Mouse (Mus musculus) liver, embryonic 15.5 days (tissue): Measurements from ENCODE around the gene Nkx2-2. TPM values are rescaled to one million over a fixed set of nuclear protein-coding genes. Genes with fewer than 3 reads are reported as not detected.

ENCODE experiments used
- ATAC-seq: fragments of 200-750 bp; cut with Nextera tagmentation; 2 replicates; pipeline ENCODE4 v1.8.0; 2017; ENCODE audit warnings: moderate number of reproducible peaks, mild to moderate bottlenecking, moderate library complexity; ENCODE audit not compliant: insufficient read depth
- H3K27ac ChIP-seq: fragments of 300-500 bp; sonication (generic); replicated peaks from 2 replicates; pipeline ENCODE4 v1.5.1; 2015; ENCODE audit warnings: mild to moderate bottlenecking, inconsistent platforms
- H3K27me3 ChIP-seq: fragments of 300-500 bp; sonication (generic); 2 replicates; pipeline ENCODE4 v1.6.1; 2015; ENCODE audit warnings: mild to moderate bottlenecking, inconsistent platforms
- H3K36me3 ChIP-seq: fragments of 300-500 bp; sonication (generic); replicated peaks from 2 replicates; pipeline ENCODE4 v1.6.1; 2015; ENCODE audit warnings: moderate library complexity, mild to moderate bottlenecking, inconsistent platforms
- H3K4me1 ChIP-seq: fragments of 300-500 bp; sonication (generic); replicated peaks from 2 replicates; pipeline ENCODE4 v1.6.1; 2015; ENCODE audit warnings: inconsistent platforms
- H3K4me2 ChIP-seq: fragments of 300-500 bp; sonication (generic); 2 replicates; pipeline ENCODE4 v1.6.1; 2015; ENCODE audit warnings: moderate library complexity, mild to moderate bottlenecking, inconsistent platforms
- H3K4me3 ChIP-seq: fragments of 300-500 bp; sonication (generic); replicated peaks from 2 replicates; pipeline ENCODE4 v1.5.1; 2015; ENCODE audit warnings: mild to moderate bottlenecking, inconsistent platforms
- H3K9ac ChIP-seq: fragments of 300-500 bp; sonication (generic); 2 replicates; pipeline ENCODE4 v1.6.1; 2015; ENCODE audit warnings: moderate library complexity, mild to moderate bottlenecking, inconsistent platforms
- H3K9me3 ChIP-seq: fragments of 300-500 bp; sonication (generic); replicated peaks from 2 replicates; pipeline ENCODE4 v1.6.1; 2016; ENCODE audit warnings: inconsistent platforms
- WGBS: fragments of 180-500 bp; shearing (Covaris S2); methylation state at CpG from one replicate; pipeline ENCODE4 v1.1.7; 2015; ENCODE audit warnings: mixed read lengths; ENCODE audit not compliant: insufficient replicate concordance; 5-methylcytosine and 5-hydroxymethylcytosine counted together
- polyA plus RNA-seq: library from polyadenylated mRNA; unstranded; fragments of >200 nt; fragmentation: Nextera tagmentation; extraction: Ambion mirVana; gene quantifications from 2 replicates; pipeline ENCODE4 v1.2.1, GENCODE M21; 2015

The Nkx2-2 gene
- polyA plus RNA-seq, result not detected in 2 replicates

GRCm38 (mm10) chr2:147193271-147194255 lies at the start of gene Nkx2-2:
TSS of gene Nkx2-2 (minus strand) at chr2:147194243.
- WGBS, result 1% methylated on average over 54 of the region's 54 CpGs
- Histone ChIP-seq H3K4me3 (0 out of 2 replicates have a peak within 1 kb of the TSS, but pooled peaks have one; percentile 10), H3K4me1 (0 out of 2 replicates have a peak, but pooled peaks cover 5% of the 10 kb centered on the region), H3K27ac (no peak within 1 kb of the TSS), H3K4me2 (peak within 1 kb of the TSS; percentile 23), H3K27me3 (peaks cover 96% of the 10 kb centered on the region), H3K36me3 (no peaks in the 10 kb centered on the region), H3K9ac (no peak within 1 kb of the TSS), H3K9me3 (no peaks in the 10 kb centered on the region)
- ATAC-seq, result no peak

DNA sequence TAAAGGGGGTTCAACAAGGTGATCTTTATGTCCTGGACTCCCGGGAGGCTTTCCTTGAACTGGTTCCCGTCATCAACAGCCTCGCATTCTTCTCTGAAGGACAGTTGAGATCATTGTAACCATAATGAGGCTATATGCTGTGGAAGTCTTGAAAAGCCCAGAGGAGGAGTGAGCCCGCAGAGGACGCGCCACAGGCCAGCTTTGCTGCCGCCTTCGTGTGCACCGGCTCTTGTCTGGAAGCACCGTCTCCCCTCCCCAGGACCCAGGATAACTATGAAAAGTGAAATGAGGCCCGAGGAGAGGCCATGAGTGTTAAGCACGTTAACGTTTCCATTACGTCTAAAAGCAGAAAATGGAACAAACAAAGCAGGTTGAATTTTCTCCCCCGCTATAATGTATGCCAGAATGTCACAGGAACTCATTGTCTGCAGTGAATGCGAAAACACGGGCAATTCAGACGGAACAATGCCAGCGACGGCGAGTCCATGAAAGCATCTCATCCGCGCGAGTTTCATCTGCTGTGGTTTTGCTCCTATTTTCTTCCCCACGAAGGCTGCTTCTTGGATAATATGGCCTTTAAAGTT lies 41.8 kb upstream of the Nkx2-2 start:
- ATAC-seq, result no peak
- H3K4me1 ChIP-seq, result no peaks in the 10 kb centered on the region
- no peak overlapping the region for H3K9ac ChIP-seq
- H3K9me3 ChIP-seq, result no peaks in the 10 kb centered on the region
- no peak overlapping the region for H3K4me3 ChIP-seq
- WGBS, result 75% methylated on average over 25 of the region's 25 CpGs
- no peak overlapping the region for H3K4me2 ChIP-seq
- no peak overlapping the region for H3K27ac ChIP-seq
- no peaks in the 10 kb centered on the region for H3K27me3 ChIP-seq
- no peaks in the 10 kb centered on the region for H3K36me3 ChIP-seq

- whole genome bisulfite sequencing, result 51% methylated on average over 5 of the region's 5 CpGs
Measured at GRCm38 (mm10) chr2:147231175-147231574, 37.1 kb upstream of the Nkx2-2 start.

DNA sequence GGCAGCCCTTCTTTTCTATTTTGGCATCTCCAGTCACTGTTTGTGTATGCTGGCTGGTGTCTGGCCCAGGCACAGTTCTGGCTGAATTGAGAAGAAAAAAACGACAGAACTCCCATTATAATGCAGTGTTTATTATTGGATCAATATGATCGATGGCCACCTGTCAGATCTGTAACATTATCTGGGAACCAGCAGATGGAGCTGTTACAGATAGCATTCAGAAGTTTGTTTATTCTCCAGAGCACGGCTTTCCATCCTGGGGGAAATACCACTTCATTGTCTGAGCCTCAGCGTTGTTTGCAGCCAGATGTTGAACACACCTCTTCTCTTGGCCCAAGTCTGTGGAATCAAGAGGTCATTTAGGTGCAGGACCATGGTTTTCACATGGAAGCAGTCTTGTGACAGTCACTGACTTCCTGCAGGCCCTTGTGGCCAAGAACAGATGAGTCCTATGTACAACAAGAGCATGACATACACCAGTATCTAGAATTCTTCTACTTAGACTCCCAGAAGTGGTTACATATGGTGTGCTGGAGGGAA lies 11.1 kb upstream of the Nkx2-2 start:
- Histone ChIP-seq H3K4me3 (no peak overlapping the region), H3K4me2 (no peak overlapping the region), H3K36me3 (no peaks in the 10 kb centered on the region), H3K27me3 (peaks cover 7% of the 10 kb centered on the region; the same call in 1 of the 2 replicates), H3K9me3 (no peaks in the 10 kb centered on the region), H3K27ac (no peak overlapping the region), H3K4me1 (no peaks in the 10 kb centered on the region), H3K9ac (no peak overlapping the region)
- no peak for ATAC-seq
- 13% methylated on average over 4 of the region's 4 CpGs for WGBS

More at GRCm38 (mm10) chr2:147231175-147231574, 37.1 kb upstream of the Nkx2-2 start:
- Histone ChIP-seq H3K4me2 (no peak overlapping the region), H3K27ac (no peak overlapping the region), H3K4me3 (no peak overlapping the region), H3K36me3 (no peaks in the 10 kb centered on the region), H3K9ac (no peak overlapping the region), H3K9me3 (no peaks in the 10 kb centered on the region), H3K27me3 (no peaks in the 10 kb centered on the region), H3K4me1 (no peaks in the 10 kb centered on the region)
- no peak for ATAC-seq

DNA sequence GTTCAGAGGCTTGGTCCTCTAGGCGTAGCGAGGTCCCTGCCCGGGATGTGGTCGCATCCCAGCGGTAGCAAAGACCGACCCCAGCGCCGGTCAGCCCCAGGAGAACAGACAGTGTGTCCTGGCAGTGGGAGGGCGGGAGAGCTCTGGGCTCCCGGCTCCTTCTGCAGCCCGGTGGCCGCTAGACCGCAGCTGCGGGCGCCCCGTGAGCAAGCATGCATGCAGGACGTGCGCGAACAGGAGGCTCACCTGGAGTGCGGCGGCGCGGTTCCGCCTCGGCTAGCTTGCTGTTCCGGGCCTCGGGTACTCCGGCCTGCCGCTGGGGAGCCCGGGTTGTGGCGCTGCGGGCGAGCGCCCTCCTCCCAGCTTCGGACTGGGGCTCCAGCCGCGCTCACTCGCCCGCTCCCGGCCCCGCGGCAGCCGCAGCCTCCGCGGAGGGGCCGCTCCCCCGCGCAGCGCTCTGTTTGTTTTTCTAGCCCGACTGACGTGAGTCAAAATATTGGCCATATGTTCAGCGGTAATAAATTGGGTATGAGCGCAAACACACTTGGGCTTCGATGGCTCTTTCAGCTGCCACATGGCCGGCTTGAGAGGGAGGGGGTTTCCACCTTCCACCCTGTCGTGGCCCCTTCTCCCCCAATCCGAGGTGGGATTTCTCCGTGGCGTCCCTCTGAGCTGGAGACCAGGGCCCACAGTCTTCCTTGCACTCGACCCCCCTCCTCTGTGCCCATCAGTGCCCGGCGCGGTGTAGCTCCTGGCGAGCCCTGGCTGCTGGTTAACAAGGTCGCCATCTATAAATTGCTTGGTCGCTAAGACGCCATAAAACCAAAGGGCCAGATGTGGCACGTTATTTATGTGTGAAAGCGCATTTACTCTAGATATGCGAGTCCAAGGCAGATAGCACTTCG lies 920 bp upstream of the Nkx2-2 start:
- Histone ChIP-seq H3K36me3 (no peaks in the 10 kb centered on the region), H3K27ac (no peak overlapping the region), H3K4me3 (0 out of 2 replicates have a peak overlapping the region, but pooled peaks have one; percentile 5), H3K9ac (no peak overlapping the region), H3K4me1 (0 out of 2 replicates have a peak, but pooled peaks cover 5% of the 10 kb centered on the region), H3K9me3 (no peaks in the 10 kb centered on the region), H3K27me3 (peaks cover 92% of the 10 kb centered on the region), H3K4me2 (peak overlapping the region; percentile 23; the same call in 1 of the 2 replicates)
- ATAC-seq, result no peak
- WGBS, result under 1% methylated on average over 68 of the region's 71 CpGs

GRCm38 (mm10) chr2:147192731-147193130 lies 1.3 kb downstream of the Nkx2-2 start:
- no peaks in the 10 kb centered on the region for H3K9me3 ChIP-seq
- no peaks in the 10 kb centered on the region for H3K36me3 ChIP-seq
- 0 out of 2 replicates have a peak, but pooled peaks cover 5% of the 10 kb centered on the region for H3K4me1 ChIP-seq
- H3K27me3 ChIP-seq, result peaks cover 96% of the 10 kb centered on the region
- no peak overlapping the region for H3K9ac ChIP-seq
- no peak overlapping the region for H3K4me2 ChIP-seq
- 4% methylated on average over 13 of the region's 13 CpGs for WGBS
- ATAC-seq, result no peak
- no peak overlapping the region for H3K27ac ChIP-seq
- no peak overlapping the region for H3K4me3 ChIP-seq

- WGBS, result 2% methylated on average over 27 of the region's 27 CpGs
- Histone ChIP-seq H3K4me1 (0 out of 2 replicates have a peak, but pooled peaks cover 6% of the 10 kb centered on the region), H3K9ac (no peak overlapping the region), H3K4me3 (no peak overlapping the region), H3K36me3 (no peaks in the 10 kb centered on the region), H3K27me3 (peaks cover 100% of the 10 kb centered on the region), H3K9me3 (no peaks in the 10 kb centered on the region), H3K4me2 (no peak overlapping the region), H3K27ac (no peak overlapping the region)
- no peak for ATAC-seq
Measured at GRCm38 (mm10) chr2:147190316-147191021, 3.6 kb downstream of the Nkx2-2 start.

DNA sequence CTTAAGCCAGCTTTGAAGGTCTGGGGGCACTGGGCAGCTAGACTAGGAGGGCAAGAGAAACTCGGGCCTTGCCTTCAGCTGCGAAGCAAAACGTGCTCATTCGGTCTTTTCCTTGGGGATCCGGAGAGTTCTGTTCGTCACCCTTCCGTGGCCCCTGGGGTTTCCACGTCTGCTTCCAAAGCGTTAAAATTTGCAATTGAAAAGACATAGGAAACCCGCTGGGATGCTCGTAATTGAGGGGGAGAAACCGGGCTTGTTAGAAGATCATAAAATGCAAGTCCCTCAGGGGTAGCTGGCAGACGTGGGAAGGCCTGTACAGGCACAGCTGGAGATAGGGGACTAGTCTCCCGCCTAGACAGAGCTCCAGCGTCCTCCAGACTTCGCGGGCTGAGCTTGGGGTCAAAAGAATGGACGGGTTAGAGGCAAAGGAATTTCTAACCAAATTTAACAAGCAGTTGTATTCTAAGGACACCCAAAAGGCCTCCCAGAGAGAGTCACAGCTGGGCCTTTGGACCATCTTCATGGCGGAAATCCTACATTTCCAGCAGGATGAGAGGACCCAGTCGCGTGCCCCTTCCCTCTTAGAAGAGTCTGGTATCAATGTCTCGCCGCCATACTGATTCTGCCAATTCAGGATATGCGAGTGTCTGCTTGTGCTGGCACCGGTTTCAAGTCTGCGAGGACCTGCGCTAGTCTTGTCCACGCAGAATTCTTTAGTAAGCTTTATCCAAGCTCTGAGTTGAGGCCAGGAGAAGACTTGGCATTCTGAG lies 4.3 kb downstream of the Nkx2-2 start:
- Histone ChIP-seq H3K4me3 (no peak overlapping the region), H3K9ac (no peak overlapping the region), H3K4me2 (no peak overlapping the region), H3K27ac (no peak overlapping the region), H3K36me3 (no peaks in the 10 kb centered on the region), H3K9me3 (no peaks in the 10 kb centered on the region), H3K4me1 (0 out of 2 replicates have a peak, but pooled peaks cover 7% of the 10 kb centered on the region), H3K27me3 (peaks cover 98% of the 10 kb centered on the region)
- ATAC-seq, result no peak
- WGBS, result 3% methylated on average over 28 of the region's 28 CpGs

DNA sequence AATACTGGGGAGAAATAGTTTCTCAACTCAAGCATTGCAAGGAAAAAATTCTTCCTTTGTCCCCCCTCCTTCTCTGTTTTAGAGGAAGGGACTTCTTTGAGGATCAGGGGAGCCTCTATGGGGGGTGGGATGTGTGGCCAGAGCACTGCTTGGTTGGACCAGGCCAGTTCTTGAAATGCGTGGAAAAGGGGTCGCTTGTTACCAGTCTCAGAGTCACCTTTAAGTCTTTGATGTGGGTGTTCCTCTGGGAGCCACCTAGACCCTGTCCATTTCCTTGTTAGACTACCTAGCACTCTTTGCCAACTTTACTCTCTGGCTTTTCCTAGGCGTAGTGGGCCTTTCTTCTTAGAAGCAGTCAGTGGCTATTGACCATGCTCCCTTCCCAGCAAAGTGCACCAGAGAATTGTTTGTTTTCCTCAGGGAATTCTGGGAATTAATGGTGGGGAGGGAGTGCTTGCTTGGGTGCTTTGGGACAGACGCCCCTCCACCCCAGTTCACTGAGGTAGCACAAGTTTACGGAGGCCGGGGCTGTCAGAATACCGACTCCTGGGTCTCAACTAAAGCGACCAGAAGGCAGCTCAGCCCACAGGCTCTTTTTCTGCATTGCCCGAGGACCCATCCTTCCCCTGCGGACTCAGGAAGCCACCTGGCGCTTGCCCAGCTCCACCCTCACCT lies 5.0 kb downstream of the Nkx2-2 start:
- no peak overlapping the region for H3K27ac ChIP-seq
- H3K4me3 ChIP-seq, result no peak overlapping the region
- peaks cover 98% of the 10 kb centered on the region for H3K27me3 ChIP-seq
- no peaks in the 10 kb centered on the region for H3K9me3 ChIP-seq
- H3K36me3 ChIP-seq, result no peaks in the 10 kb centered on the region
- no peak overlapping the region for H3K9ac ChIP-seq
- H3K4me1 ChIP-seq, result peaks cover 8% of the 10 kb centered on the region; the same call in 1 of the 2 replicates
- 2% methylated on average over 11 of the region's 11 CpGs for WGBS
- H3K4me2 ChIP-seq, result no peak overlapping the region
- no peak for ATAC-seq
